Mouse (Mus musculus): ENCODE data around the gene Cga. TPM values are rescaled to one million over a fixed set of nuclear protein-coding genes. Genes with fewer than 3 reads are reported as not detected.
A peak's percentile ranks its signal among the peaks of the same experiment; 100 is the strongest.

Gene Cga
- polyA plus RNA-seq, 1 experiment from 2014 or later = 0.56 TPM

- peak overlapping the region; percentile 99 for H3K9ac ChIP-seq
Measured at GRCm38 (mm10) chr4:34880921-34881650, 12.5 kb upstream of the Cga start.

GRCm38 (mm10) chr4:34881851-34882250, 11.7 kb upstream of the Cga start:
- peak overlapping the region; percentile 99; the same call in 1 of the 2 replicates for H3K27ac ChIP-seq
- peaks cover 12% of the 10 kb centered on the region; the same call in 1 of the 2 replicates for H3K36me3 ChIP-seq
- 15% methylated on average over 4 of the region's 4 CpGs for WGBS
- ATAC-seq (ENCODE audit: low FRiP score) = no peak
- H3K9me3 ChIP-seq (replicated peaks) = no peaks in the 10 kb centered on the region
- peaks cover 18% of the 10 kb centered on the region for H3K4me1 ChIP-seq
- peak overlapping the region; percentile 96 for H3K4me3 ChIP-seq
- H3K4me2 ChIP-seq (replicated peaks) = peak overlapping the region; percentile 68
- no peaks in the 10 kb centered on the region for H3K27me3 ChIP-seq
- peak overlapping the region; percentile 99 for H3K9ac ChIP-seq

More at GRCm38 (mm10) chr4:34880921-34881650, 12.5 kb upstream of the Cga start:
- no peak for ATAC-seq (ENCODE audit: low FRiP score)
- WGBS = 92% methylated on average over 10 of the region's 10 CpGs
- peak overlapping the region; percentile 68 for H3K4me2 ChIP-seq (replicated peaks)
- peaks cover 15% of the 10 kb centered on the region for H3K4me1 ChIP-seq
- H3K4me3 ChIP-seq = peak overlapping the region; percentile 96
- H3K9me3 ChIP-seq (replicated peaks) = no peaks in the 10 kb centered on the region
- peaks cover 18% of the 10 kb centered on the region for H3K36me3 ChIP-seq
- H3K27me3 ChIP-seq = no peaks in the 10 kb centered on the region
- no peak overlapping the region for H3K27ac ChIP-seq

- H3K4me2 ChIP-seq (replicated peaks) = peak overlapping the region; percentile 68
- H3K9ac ChIP-seq = peak overlapping the region; percentile 99
- H3K9me3 ChIP-seq (replicated peaks) = no peaks in the 10 kb centered on the region
- H3K27me3 ChIP-seq = no peaks in the 10 kb centered on the region
- peak overlapping the region; percentile 99 for H3K27ac ChIP-seq
- ATAC-seq (ENCODE audit: low FRiP score) = peak; percentile 78
- H3K36me3 ChIP-seq = peaks cover 9% of the 10 kb centered on the region; the same call in 1 of the 2 replicates
- H3K4me3 ChIP-seq = peak overlapping the region; percentile 96
- H3K4me1 ChIP-seq = peaks cover 19% of the 10 kb centered on the region
- under 1% methylated on average over 36 of the region's 58 CpGs for WGBS
Measured at GRCm38 (mm10) chr4:34882291-34882769, 11.2 kb upstream of the Cga start.

- Histone ChIP-seq H3K27me3 (no peaks in the 10 kb centered on the region), H3K36me3 (0 out of 2 replicates have a peak, but pooled peaks cover 6% of the 10 kb centered on the region), H3K4me2 (replicated peaks) (peak within 1 kb of the TSS; percentile 68), H3K9ac (peak within 1 kb of the TSS; percentile 99), H3K9me3 (replicated peaks) (no peaks in the 10 kb centered on the region), H3K27ac (peak within 1 kb of the TSS; percentile 99), H3K4me3 (peak within 1 kb of the TSS; percentile 96), H3K4me1 (peaks cover 22% of the 10 kb centered on the region)
- peak; percentile 93 for ATAC-seq (ENCODE audit: low FRiP score)
- WGBS = under 1% methylated on average over 44 of the region's 44 CpGs
Measured at GRCm38 (mm10) chr4:34882818-34883217, 10.8 kb upstream of the Cga start, which contains the start of gene Zfp292. TSS of gene Zfp292 (minus strand) at chr4:34882960.

- Histone ChIP-seq H3K36me3 (0 out of 2 replicates have a peak, but pooled peaks cover 3% of the 10 kb centered on the region), H3K9me3 (replicated peaks) (no peaks in the 10 kb centered on the region), H3K27ac (peak overlapping the region; percentile 99), H3K4me2 (replicated peaks) (peak overlapping the region; percentile 68), H3K4me3 (peak overlapping the region; percentile 96), H3K4me1 (peaks cover 22% of the 10 kb centered on the region), H3K27me3 (peaks cover 1% of the 10 kb centered on the region), H3K9ac (peak overlapping the region; percentile 99)
- WGBS = 38% methylated on average over 16 of the region's 16 CpGs
- ATAC-seq (ENCODE audit: low FRiP score) = no peak
Measured at GRCm38 (mm10) chr4:34883366-34884029, 10.1 kb upstream of the Cga start.

GRCm38 (mm10) chr4:34885631-34886351, 7.8 kb upstream of the Cga start:
- Histone ChIP-seq H3K4me1 (peaks cover 21% of the 10 kb centered on the region), H3K9ac (no peak overlapping the region), H3K9me3 (replicated peaks) (no peaks in the 10 kb centered on the region), H3K27ac (no peak overlapping the region), H3K27me3 (peaks cover 21% of the 10 kb centered on the region), H3K4me3 (peak overlapping the region; percentile 65; the same call in 1 of the 2 replicates), H3K36me3 (no peaks in the 10 kb centered on the region), H3K4me2 (replicated peaks) (peak overlapping the region; percentile 76)
- 55% methylated on average over 9 of the region's 9 CpGs for WGBS
- ATAC-seq (ENCODE audit: low FRiP score) = no peak

- H3K4me1 ChIP-seq = peaks cover 15% of the 10 kb centered on the region
- H3K9me3 ChIP-seq (replicated peaks) = no peaks in the 10 kb centered on the region
- WGBS = 0% methylated on average over 48 of the region's 48 CpGs
- H3K4me3 ChIP-seq = peak overlapping the region; percentile 65
- ATAC-seq (ENCODE audit: low FRiP score) = peak; percentile 74
- H3K36me3 ChIP-seq = no peaks in the 10 kb centered on the region
- H3K27me3 ChIP-seq = peaks cover 29% of the 10 kb centered on the region
- H3K9ac ChIP-seq = peak overlapping the region; percentile 78
- peak overlapping the region; percentile 76 for H3K4me2 ChIP-seq (replicated peaks)
- H3K27ac ChIP-seq = peak overlapping the region; percentile 94
Measured at GRCm38 (mm10) chr4:34886490-34887111, 7.0 kb upstream of the Cga start.

- Histone ChIP-seq H3K9me3 (replicated peaks) (no peaks in the 10 kb centered on the region), H3K4me3 (peak overlapping the region; percentile 65), H3K9ac (peak overlapping the region; percentile 78), H3K36me3 (no peaks in the 10 kb centered on the region), H3K4me2 (replicated peaks) (peak overlapping the region; percentile 76), H3K27ac (no peak overlapping the region), H3K27me3 (peaks cover 34% of the 10 kb centered on the region), H3K4me1 (peaks cover 15% of the 10 kb centered on the region)
- 10% methylated on average over 7 of the region's 7 CpGs for WGBS
- no peak for ATAC-seq (ENCODE audit: low FRiP score)
Measured at GRCm38 (mm10) chr4:34887295-34887694, 6.3 kb upstream of the Cga start.

- H3K4me3 ChIP-seq = no peak overlapping the region
- WGBS = 7% methylated on average over 15 of the region's 15 CpGs
- peaks cover 34% of the 10 kb centered on the region for H3K27me3 ChIP-seq
- no peak overlapping the region for H3K27ac ChIP-seq
- no peak overlapping the region for H3K4me2 ChIP-seq (replicated peaks)
- no peak for ATAC-seq (ENCODE audit: low FRiP score)
- H3K9me3 ChIP-seq (replicated peaks) = no peaks in the 10 kb centered on the region
- peaks cover 11% of the 10 kb centered on the region for H3K4me1 ChIP-seq
- no peak overlapping the region for H3K9ac ChIP-seq
- H3K36me3 ChIP-seq = no peaks in the 10 kb centered on the region
Measured at GRCm38 (mm10) chr4:34889101-34889811, 4.3 kb upstream of the Cga start.

GRCm38 (mm10) chr4:34889812-34890185, 3.8 kb upstream of the Cga start:
- Histone ChIP-seq H3K4me1 (peaks cover 11% of the 10 kb centered on the region), H3K36me3 (no peaks in the 10 kb centered on the region), H3K4me2 (replicated peaks) (no peak overlapping the region), H3K27me3 (peaks cover 34% of the 10 kb centered on the region), H3K9ac (no peak overlapping the region), H3K9me3 (replicated peaks) (no peaks in the 10 kb centered on the region), H3K4me3 (no peak overlapping the region), H3K27ac (no peak overlapping the region)
- WGBS = 28% methylated on average over 2 of the region's 2 CpGs
- no peak for ATAC-seq (ENCODE audit: low FRiP score)

- Histone ChIP-seq H3K4me2 (replicated peaks) (no peak overlapping the region), H3K36me3 (no peaks in the 10 kb centered on the region), H3K9me3 (replicated peaks) (no peaks in the 10 kb centered on the region), H3K27ac (no peak overlapping the region), H3K9ac (no peak overlapping the region), H3K27me3 (no peaks in the 10 kb centered on the region), H3K4me1 (no peaks in the 10 kb centered on the region), H3K4me3 (no peak overlapping the region)
- WGBS = 70% methylated on average over 2 of the region's 2 CpGs
- no peak for ATAC-seq (ENCODE audit: low FRiP score)
Measured at GRCm38 (mm10) chr4:34898497-34898896, 4.9 kb downstream of the Cga start.
